Comparison of ENCODE assay signal across 21 mouse cellular contexts in genomic region chr3:57474421-57474820, GRCm38 (mm10). TPM values are rescaled to one million over a fixed set of nuclear protein-coding genes. Genes with fewer than 3 reads are reported as not detected.
DNase-seq lines count a peak whose midpoint lies in the region; ATAC-seq and TF ChIP-seq lines count a peak whose summit lies in the region.
"Had no signal": no experiment of that assay in that cellular context is flagged by ENCODE, and none has a peak within 500 bp of the region (broad histone marks: within the 10 kb centered on the region; RNA-seq: fewer than 3 reads in every experiment).

No protein-coding gene starts in this region.

- no peak for ATAC-seq in kidney, embryonic 14.5 days (ENCODE audit: low FRiP score, low TSS enrichment)
- ATAC-seq in cerebellum, adult (ENCODE audit: insufficient number of reproducible peaks, low FRiP score, low TSS enrichment), result no peak
- ATAC-seq: forebrain, embryonic 13.5 days had no signal

- TF ChIP-seq CTCF in gastrocnemius, adult 2 months (IDR thresholded peaks at IDR 0.05), result no peak

- DNase-seq in kidney, adult 18-20 months, result peak; percentile 62
- DNase-seq in kidney, adult 9 months, result peak; percentile 90
- peak; percentile 57 for DNase-seq in kidney, postnatal 14 days
- peak; percentile 56 for DNase-seq in yolk sac, embryonic 10.5 days (ENCODE audit: low spot score)
- DNase-seq in gastrocnemius, adult 2 months, result no peak
- DNase-seq: adrenal gland, adult 2 months; adrenal gland, postnatal 25 days; cerebellum, adult 2 months; cerebellum, postnatal 10 days; gastrocnemius, postnatal 10 days; heart, adult 18-20 months; heart, postnatal 10 days; heart, postnatal 4 days had no signal

- no peaks in the 10 kb centered on the region for H3K27me3 ChIP-seq in kidney, embryonic 14.5 days (ENCODE audit: control insufficient read depth, insufficient read depth, low read length)
- H3K27me3 ChIP-seq: forebrain, embryonic 13.5 days had no signal

- 89% methylated on average over 8 of the region's 8 CpGs for WGBS in kidney, embryonic 14.5 days

- no peak overlapping the region for H3K27ac ChIP-seq in kidney, embryonic 14.5 days (ENCODE audit: low read depth, low read length)
- no peak overlapping the region for H3K27ac ChIP-seq in gastrocnemius, adult 2 months
- H3K27ac ChIP-seq: forebrain, embryonic 13.5 days; heart, embryonic 10.5 days; hindbrain, embryonic 14.5 days had no signal

- no peak overlapping the region for H3K9ac ChIP-seq in kidney, embryonic 14.5 days (ENCODE audit: low read depth, low read length)
- H3K9ac ChIP-seq: forebrain, embryonic 13.5 days; hindbrain, embryonic 14.5 days had no signal

- peaks cover 4% of the 10 kb centered on the region; the same call in 1 of the 2 replicates for H3K36me3 ChIP-seq in kidney, embryonic 14.5 days (ENCODE audit: control insufficient read depth, insufficient read depth, low read length)

- no peak overlapping the region for H3K4me2 ChIP-seq in kidney, embryonic 14.5 days (replicated peaks; ENCODE audit: low read depth, low read length)
- H3K4me2 ChIP-seq: forebrain, embryonic 13.5 days; hindbrain, embryonic 14.5 days had no signal

- intact Hi-C loops in gastrocnemius, adult 2 months (cut with DNase I), result loop anchor here (5.0 kb wide), 1 partner anchor 38 kb away; no protein-coding TSS in a partner anchor

- H3K9me3 ChIP-seq in kidney, embryonic 14.5 days (ENCODE audit: control insufficient read depth, low read length), result no peaks in the 10 kb centered on the region
- H3K9me3 ChIP-seq: embryonic facial prominence, embryonic 10.5 days; forebrain, embryonic 13.5 days; heart, embryonic 10.5 days had no signal

- H3K4me3 ChIP-seq in kidney, embryonic 14.5 days (ENCODE audit: low read length), result no peak overlapping the region
- no peak overlapping the region for H3K4me3 ChIP-seq in gastrocnemius, adult 2 months
- H3K4me3 ChIP-seq: embryonic facial prominence, embryonic 10.5 days; forebrain, embryonic 13.5 days; heart, embryonic 10.5 days had no signal

- peaks cover 27% of the 10 kb centered on the region for H3K4me1 ChIP-seq in kidney, embryonic 14.5 days (ENCODE audit: control insufficient read depth, insufficient read depth, low read length)

RNA-seq across cellular contexts. Expression of gene Tm4sf4, which starts 49.3 kb away (rescaled TPM):
- 0.21 and 0.51 TPM in 2 replicates for polyA plus RNA-seq in kidney, embryonic 14.5 days (2014; fragmentation: Nextera tagmentation; extraction: Ambion mirVana)
- not detected for total RNA-seq in gastrocnemius, adult 2 months (2021)
- total RNA-seq: ES-E14; gastrocnemius, postnatal 10 days; heart, adult 18-20 months; heart, postnatal 10 days had no signal
- polyA plus RNA-seq: cerebellum, adult 2 months; embryonic facial prominence, embryonic 10.5 days; embryonic facial prominence, embryonic 14.5 days; forebrain, embryonic 13.5 days had no signal
